Mouse (Mus musculus): ENCODE measurements around the gene Olfr159. TPM values are rescaled to one million over a fixed set of nuclear protein-coding genes. Genes with fewer than 3 reads are reported as not detected.
A peak's percentile ranks its signal among the peaks of the same experiment; 100 is the strongest.

The Olfr159 gene
- polyA plus RNA-seq, 2 experiments: not detected

DNA sequence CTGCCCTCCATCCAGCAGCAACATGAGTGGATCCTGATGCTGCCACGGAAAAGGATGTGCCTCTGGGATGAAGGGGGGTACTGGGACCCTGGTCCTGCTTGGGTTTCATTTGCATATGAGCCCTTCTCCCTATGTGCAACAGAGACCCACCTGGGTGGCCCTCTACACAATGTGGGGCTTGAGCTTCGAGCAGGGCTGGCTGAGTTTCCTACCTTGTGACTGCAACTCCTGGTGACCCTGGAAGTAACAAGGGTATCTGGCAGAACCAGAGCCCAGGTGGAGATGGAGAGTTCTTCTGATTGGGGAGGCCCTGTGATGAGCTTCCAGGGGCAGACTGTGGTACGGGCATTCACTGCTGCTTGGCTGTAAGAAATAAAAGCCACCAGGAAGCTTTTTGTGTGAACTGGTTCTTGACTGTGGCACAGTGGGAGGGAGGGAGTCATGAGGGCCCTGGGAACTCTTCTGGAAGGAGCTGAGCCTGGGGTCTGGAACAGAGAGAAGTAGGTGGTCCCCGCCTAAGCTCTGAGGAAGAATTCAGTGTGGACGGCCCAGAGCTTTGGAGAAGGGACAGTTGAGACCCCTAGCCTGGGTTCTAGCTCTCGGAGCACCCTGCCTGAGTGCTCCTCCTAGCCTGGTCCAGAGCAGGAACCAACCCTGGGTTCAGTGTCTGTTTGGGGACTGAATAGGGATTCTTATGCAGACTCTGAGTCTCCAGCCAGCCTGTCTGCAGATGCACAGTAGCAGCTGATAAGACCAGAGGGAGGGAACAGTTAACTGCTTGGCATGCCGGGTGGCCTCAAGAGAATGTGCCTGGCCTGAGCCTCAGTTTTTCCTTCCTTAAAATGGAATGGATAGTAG lies 42.9 kb downstream of the Olfr159 start:
- TF ChIP-seq EP300 (IDR thresholded peaks at IDR 0.05; ENCODE audit: low read depth) (no peak), CTCF (IDR thresholded peaks at IDR 0.05; ENCODE audit: low read depth) (no peak)
- H3K4me3 ChIP-seq (ENCODE audit: insufficient read depth in 1 of 2, low read depth in 2 of 2, low read length in 2 of 2): no peak overlapping the region
- H3K9ac ChIP-seq (replicated peaks): no peak overlapping the region
- no peak for DNase-seq (ENCODE audit: low read depth in 3 of 3, low spot score in 3 of 3)
- no peaks in the 10 kb centered on the region for H3K36me3 ChIP-seq (replicated peaks; ENCODE audit: control insufficient read depth, insufficient read depth, low read depth)
- H3K4me1 ChIP-seq (replicated peaks; ENCODE audit: control insufficient read depth in 2 of 2, insufficient read depth in 2 of 2, low read length in 1 of 2): peaks cover 6 to 37% of the 10 kb centered on the region in 2 experiments; a peak in 3 of 4 replicates
- H3K4me2 ChIP-seq (ENCODE audit: low read depth): no peak overlapping the region
- 45% methylated on average over 7 of the region's 7 CpGs for WGBS (ENCODE audit: insufficient replicate concordance)
- H3K27ac ChIP-seq: no peak overlapping the region
- peak; percentile 48; the same call in 1 of the 2 replicates for ATAC-seq (ENCODE audit: insufficient read depth)
- no peaks in the 10 kb centered on the region for H3K27me3 ChIP-seq (ENCODE audit: control insufficient read depth, insufficient read depth, low read length)
- H3K9me3 ChIP-seq (ENCODE audit: control insufficient read depth, low read length): no peaks in the 10 kb centered on the region

DNA sequence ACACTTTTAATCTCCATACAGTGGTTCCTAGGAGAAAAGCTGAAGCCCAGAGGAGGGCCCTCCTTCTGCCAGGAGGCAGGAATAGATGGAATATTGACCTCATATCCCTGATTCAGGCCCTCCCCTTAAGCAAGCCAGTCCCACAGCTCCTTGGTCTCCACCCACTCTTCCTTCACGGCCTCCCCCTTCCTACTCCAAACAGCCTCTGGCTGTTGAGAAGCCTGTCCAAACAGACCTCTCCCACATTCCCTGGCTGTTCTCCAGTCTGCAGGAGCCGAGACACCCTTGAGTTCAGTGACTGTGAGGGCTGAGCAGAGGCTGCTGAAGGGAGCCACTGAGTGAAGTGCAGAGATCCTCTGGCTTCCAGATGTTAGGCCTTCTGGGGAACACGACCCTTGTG lies 43.8 kb downstream of the Olfr159 start, which contains the start of gene Hrct1:
Gene Hrct1, plus strand, starts transcription at position 194 of the 400 bp plus-strand sequence.
- no peaks in the 10 kb centered on the region for H3K27me3 ChIP-seq (ENCODE audit: control insufficient read depth, insufficient read depth, low read length)
- H3K9me3 ChIP-seq (ENCODE audit: control insufficient read depth, low read length): no peaks in the 10 kb centered on the region
- TF ChIP-seq CTCF (IDR thresholded peaks at IDR 0.05; ENCODE audit: low read depth): no peak
- no peak for TF ChIP-seq EP300 (IDR thresholded peaks at IDR 0.05; ENCODE audit: low read depth)
- H3K4me2 ChIP-seq (ENCODE audit: low read depth): no peak within 1 kb of the TSS
- H3K27ac ChIP-seq: no peak within 1 kb of the TSS
- H3K4me3 ChIP-seq (ENCODE audit: insufficient read depth in 1 of 2, low read depth in 2 of 2, low read length in 2 of 2): no peak within 1 kb of the TSS
- no peak for DNase-seq (ENCODE audit: low read depth in 3 of 3, low spot score in 3 of 3)
- no peak within 1 kb of the TSS for H3K9ac ChIP-seq (replicated peaks)
- WGBS (ENCODE audit: insufficient replicate concordance): 43% methylated on average over 3 of the region's 3 CpGs
- H3K4me1 ChIP-seq (replicated peaks; ENCODE audit: control insufficient read depth in 2 of 2, insufficient read depth in 2 of 2, low read length in 1 of 2): peaks cover 6 to 37% of the 10 kb centered on the region in 2 experiments; a peak in 3 of 4 replicates
- H3K36me3 ChIP-seq (replicated peaks; ENCODE audit: control insufficient read depth, insufficient read depth, low read depth): no peaks in the 10 kb centered on the region
- ATAC-seq (ENCODE audit: insufficient read depth): no peak

DNA sequence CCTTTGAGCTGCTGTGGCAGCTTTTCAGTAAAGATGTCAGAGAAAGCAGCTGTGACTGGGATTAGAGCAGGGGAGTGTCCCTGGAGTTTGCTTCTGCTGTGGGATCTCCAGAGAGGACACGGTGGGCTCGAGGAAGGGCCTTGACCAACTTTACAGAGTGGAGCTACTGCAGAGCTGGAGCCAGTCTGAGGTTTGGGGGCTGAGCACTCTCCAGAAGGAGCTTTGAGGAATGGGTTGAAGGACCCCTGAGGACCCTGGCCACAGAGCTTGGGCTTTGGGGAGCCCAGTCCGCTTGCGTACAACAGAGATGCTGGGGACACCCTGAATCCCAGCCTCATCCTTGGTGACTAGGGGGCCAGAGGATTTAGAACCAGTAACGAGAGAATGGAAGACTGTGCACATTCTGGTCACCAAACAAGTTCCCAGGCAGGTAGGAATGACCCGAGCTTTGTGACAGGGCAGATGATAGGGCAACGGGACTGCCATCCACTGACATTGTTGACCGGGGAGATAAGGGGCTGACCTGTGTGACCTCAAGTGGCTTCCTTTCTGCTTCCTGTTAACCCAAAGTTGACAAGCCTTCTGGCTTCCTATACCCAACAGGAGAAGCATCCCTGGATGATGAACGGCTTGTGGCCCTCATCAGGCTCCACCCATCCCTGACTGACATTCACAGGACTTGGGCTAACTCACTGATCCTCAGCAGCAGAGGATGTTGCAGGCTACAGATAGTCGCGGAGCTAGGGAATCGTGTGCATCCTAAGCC lies 44.4 kb downstream of the Olfr159 start:
- Histone ChIP-seq H3K4me3 (ENCODE audit: insufficient read depth in 1 of 2, low read depth in 2 of 2, low read length in 2 of 2) (no peak overlapping the region), H3K4me2 (ENCODE audit: low read depth) (no peak overlapping the region), H3K4me1 (replicated peaks; ENCODE audit: control insufficient read depth in 2 of 2, insufficient read depth in 2 of 2, low read length in 1 of 2) (peaks cover 6 to 37% of the 10 kb centered on the region in 2 experiments; a peak in 3 of 4 replicates), H3K36me3 (replicated peaks; ENCODE audit: control insufficient read depth, insufficient read depth, low read depth) (no peaks in the 10 kb centered on the region), H3K9me3 (ENCODE audit: control insufficient read depth, low read length) (no peaks in the 10 kb centered on the region), H3K27me3 (ENCODE audit: control insufficient read depth, insufficient read depth, low read length) (no peaks in the 10 kb centered on the region), H3K27ac (no peak overlapping the region), H3K9ac (replicated peaks) (no peak overlapping the region)
- TF ChIP-seq EP300 (IDR thresholded peaks at IDR 0.05; ENCODE audit: low read depth) (no peak), CTCF (IDR thresholded peaks at IDR 0.05; ENCODE audit: low read depth) (no peak)
- ATAC-seq (ENCODE audit: insufficient read depth) (no peak), DNase-seq (ENCODE audit: low read depth in 3 of 3, low spot score in 3 of 3) (no peak)
- WGBS (ENCODE audit: insufficient replicate concordance): 33% methylated on average over 12 of the region's 12 CpGs

DNA sequence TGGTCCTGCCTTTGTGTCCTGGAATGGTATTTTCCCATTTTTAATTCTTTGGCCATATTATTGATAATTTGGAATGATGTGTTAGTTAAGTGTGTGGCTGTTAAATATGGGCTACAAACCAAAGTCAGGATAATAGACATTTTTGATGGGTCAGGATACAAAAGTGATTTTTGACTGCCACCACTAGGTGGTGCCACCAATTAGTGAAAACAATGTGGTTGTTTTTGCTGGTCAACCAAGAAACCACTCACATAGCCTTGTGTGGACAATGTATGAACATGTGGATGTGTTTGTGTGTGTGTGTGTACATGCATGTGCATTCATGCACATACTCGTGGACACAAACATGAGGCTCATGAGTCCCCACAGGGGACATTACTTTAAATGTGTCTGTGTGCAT lies 46.0 kb downstream of the Olfr159 start:
- Histone ChIP-seq H3K9me3 (ENCODE audit: control insufficient read depth, low read length) (no peaks in the 10 kb centered on the region), H3K36me3 (replicated peaks; ENCODE audit: control insufficient read depth, insufficient read depth, low read depth) (no peaks in the 10 kb centered on the region), H3K27me3 (ENCODE audit: control insufficient read depth, insufficient read depth, low read length) (no peaks in the 10 kb centered on the region), H3K4me2 (ENCODE audit: low read depth) (no peak overlapping the region), H3K4me3 (ENCODE audit: insufficient read depth in 1 of 2, low read depth in 2 of 2, low read length in 2 of 2) (no peak overlapping the region), H3K4me1 (replicated peaks; ENCODE audit: control insufficient read depth in 2 of 2, insufficient read depth in 2 of 2, low read length in 1 of 2) (peaks cover 4 to 26% of the 10 kb centered on the region in 2 experiments; a peak in 3 of 4 replicates), H3K27ac (no peak overlapping the region), H3K9ac (replicated peaks) (no peak overlapping the region)
- 3% methylated on average over 1 of the region's 1 CpGs for WGBS (ENCODE audit: insufficient replicate concordance)
- ATAC-seq (ENCODE audit: insufficient read depth) (no peak), DNase-seq (ENCODE audit: low read depth in 3 of 3, low spot score in 3 of 3) (no peak)
- TF ChIP-seq CTCF (IDR thresholded peaks at IDR 0.05; ENCODE audit: low read depth) (peak; percentile 62), EP300 (IDR thresholded peaks at IDR 0.05; ENCODE audit: low read depth) (no peak)

DNA sequence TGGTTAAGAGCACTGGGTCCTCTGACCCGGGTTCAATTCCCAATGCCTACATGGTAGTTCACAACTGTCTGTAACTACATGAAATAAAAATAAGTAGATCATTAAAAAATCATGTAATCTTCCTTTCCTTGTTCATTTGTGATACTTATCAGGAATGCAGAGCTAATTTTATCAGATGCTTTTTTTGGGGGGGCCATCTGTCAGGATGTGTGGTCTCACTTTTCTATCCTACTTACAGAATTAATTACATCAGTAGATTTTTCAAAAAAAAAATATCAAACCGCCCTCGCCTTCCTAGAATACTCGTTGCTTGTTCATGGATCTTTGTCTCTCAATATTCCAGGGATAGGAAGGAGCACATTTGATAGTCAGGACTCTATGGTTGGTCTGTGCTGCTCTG lies 48.6 kb downstream of the Olfr159 start:
- DNase-seq (ENCODE audit: low read depth in 3 of 3, low spot score in 3 of 3) (no peak), ATAC-seq (ENCODE audit: insufficient read depth) (no peak)
- H3K9me3 ChIP-seq (ENCODE audit: control insufficient read depth, low read length): no peaks in the 10 kb centered on the region
- TF ChIP-seq EP300 (IDR thresholded peaks at IDR 0.05; ENCODE audit: low read depth) (no peak), CTCF (IDR thresholded peaks at IDR 0.05; ENCODE audit: low read depth) (no peak)
- H3K4me1 ChIP-seq (replicated peaks; ENCODE audit: control insufficient read depth in 2 of 2, insufficient read depth in 2 of 2, low read length in 1 of 2): 0 out of 4 replicates have a peak, but pooled peaks cover 0 to 5% of the 10 kb centered on the region in 2 experiments
- 64% methylated on average over 4 of the region's 4 CpGs for WGBS (ENCODE audit: insufficient replicate concordance)
- H3K4me2 ChIP-seq (ENCODE audit: low read depth): no peak overlapping the region
- H3K9ac ChIP-seq (replicated peaks): no peak overlapping the region
- no peak overlapping the region for H3K27ac ChIP-seq
- H3K4me3 ChIP-seq (ENCODE audit: insufficient read depth in 1 of 2, low read depth in 2 of 2, low read length in 2 of 2): no peak overlapping the region
- H3K27me3 ChIP-seq (ENCODE audit: control insufficient read depth, insufficient read depth, low read length): no peaks in the 10 kb centered on the region
- H3K36me3 ChIP-seq (replicated peaks; ENCODE audit: control insufficient read depth, insufficient read depth, low read depth): no peaks in the 10 kb centered on the region

Data from liver, embryonic 14.5 days (tissue).